Mouse (Mus musculus): Measurements from ENCODE around the gene Patl2. TPM values are rescaled to one million over a fixed set of nuclear protein-coding genes. Genes with fewer than 3 reads are reported as not detected.
A peak's percentile ranks its signal among the peaks of the same experiment; 100 is the strongest.

The Patl2 gene
- total and polyA plus RNA-seq, 2 experiments from 2014 or later = 0.05 TPM; not detected in 1

- Histone ChIP-seq H3K4me1 (ENCODE audit: control insufficient read depth, insufficient read depth) (peaks cover 5% of the 10 kb centered on the region; the same call in 1 of the 2 replicates), H3K36me3 (replicated peaks; ENCODE audit: control insufficient read depth, insufficient read depth, low read length) (peaks cover 30% of the 10 kb centered on the region), H3K4me2 (ENCODE audit: low read depth, low read length) (no peak overlapping the region), H3K9ac (replicated peaks; ENCODE audit: low read depth, low read length) (no peak overlapping the region), H3K9me3 (replicated peaks; ENCODE audit: control insufficient read depth, low read length) (no peaks in the 10 kb centered on the region), H3K27ac (ENCODE audit: low read depth) (no peak overlapping the region), H3K27me3 (ENCODE audit: control insufficient read depth, insufficient read depth, low read length) (no peaks in the 10 kb centered on the region), H3K4me3 (ENCODE audit: low read depth, low read length) (no peak overlapping the region)
- TF ChIP-seq CTCF (IDR thresholded peaks at IDR 0.05; ENCODE audit: low read depth) (no peak), EP300 (IDR thresholded peaks at IDR 0.05; ENCODE audit: low read depth) (no peak)
- no peak for ATAC-seq (ENCODE audit: insufficient read depth, low read depth)
- WGBS = 86% methylated on average over 1 of the region's 1 CpGs
- no peak for DNase-seq (ENCODE audit: low spot score)
Observed at GRCm38 (mm10) chr2:122151221-122151620, 34.8 kb downstream of the Patl2 start.

- Histone ChIP-seq H3K9ac (replicated peaks; ENCODE audit: low read depth, low read length) (no peak overlapping the region), H3K4me1 (ENCODE audit: control insufficient read depth, insufficient read depth) (peaks cover 5% of the 10 kb centered on the region; the same call in 1 of the 2 replicates), H3K27me3 (ENCODE audit: control insufficient read depth, insufficient read depth, low read length) (no peaks in the 10 kb centered on the region), H3K27ac (ENCODE audit: low read depth) (no peak overlapping the region), H3K36me3 (replicated peaks; ENCODE audit: control insufficient read depth, insufficient read depth, low read length) (peaks cover 24% of the 10 kb centered on the region), H3K9me3 (replicated peaks; ENCODE audit: control insufficient read depth, low read length) (no peaks in the 10 kb centered on the region), H3K4me3 (ENCODE audit: low read depth, low read length) (no peak overlapping the region), H3K4me2 (ENCODE audit: low read depth, low read length) (peak overlapping the region; percentile 79; the same call in 1 of the 2 replicates)
- WGBS = 75% methylated on average over 3 of the region's 3 CpGs
- ATAC-seq (ENCODE audit: insufficient read depth, low read depth) (no peak), DNase-seq (ENCODE audit: low spot score) (no peak)
- no peak for TF ChIP-seq CTCF (IDR thresholded peaks at IDR 0.05; ENCODE audit: low read depth)
- no peak for TF ChIP-seq EP300 (IDR thresholded peaks at IDR 0.05; ENCODE audit: low read depth)
Observed at GRCm38 (mm10) chr2:122149716-122150115, 36.3 kb downstream of the Patl2 start.

DNA sequence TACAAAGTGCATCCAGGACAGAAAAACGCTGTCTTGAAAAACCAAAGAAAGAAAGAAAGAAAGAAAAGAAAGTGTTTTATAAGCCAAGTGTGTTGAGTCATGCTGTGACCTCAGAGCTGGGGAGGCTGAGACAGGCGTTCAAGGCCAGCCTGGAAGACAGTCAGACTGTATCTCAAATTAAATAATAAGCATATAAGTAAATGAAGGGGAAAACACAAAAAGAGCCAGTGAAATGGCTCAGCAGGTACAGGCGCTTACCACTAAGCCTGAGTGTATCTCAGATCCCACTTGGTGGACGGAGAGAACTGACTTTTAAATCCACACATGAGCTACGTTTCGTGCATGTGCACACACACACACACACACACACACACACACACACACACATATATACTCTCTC is 36.7 kb downstream of the Patl2 start:
- H3K4me3 ChIP-seq (ENCODE audit: low read depth, low read length) = peak overlapping the region; percentile 76; the same call in 1 of the 2 replicates
- no peaks in the 10 kb centered on the region for H3K9me3 ChIP-seq (replicated peaks; ENCODE audit: control insufficient read depth, low read length)
- WGBS = 89% methylated on average over 6 of the region's 6 CpGs
- DNase-seq (ENCODE audit: low spot score) (no peak), ATAC-seq (ENCODE audit: insufficient read depth, low read depth) (no peak)
- peaks cover 23% of the 10 kb centered on the region for H3K36me3 ChIP-seq (replicated peaks; ENCODE audit: control insufficient read depth, insufficient read depth, low read length)
- H3K27ac ChIP-seq (ENCODE audit: low read depth) = no peak overlapping the region
- H3K4me2 ChIP-seq (ENCODE audit: low read depth, low read length) = peak overlapping the region; percentile 79
- H3K4me1 ChIP-seq (ENCODE audit: control insufficient read depth, insufficient read depth) = peaks cover 5% of the 10 kb centered on the region; the same call in 1 of the 2 replicates
- H3K9ac ChIP-seq (replicated peaks; ENCODE audit: low read depth, low read length) = no peak overlapping the region
- H3K27me3 ChIP-seq (ENCODE audit: control insufficient read depth, insufficient read depth, low read length) = no peaks in the 10 kb centered on the region
- TF ChIP-seq CTCF (IDR thresholded peaks at IDR 0.05; ENCODE audit: low read depth) (no peak), EP300 (IDR thresholded peaks at IDR 0.05; ENCODE audit: low read depth) (no peak)

DNA sequence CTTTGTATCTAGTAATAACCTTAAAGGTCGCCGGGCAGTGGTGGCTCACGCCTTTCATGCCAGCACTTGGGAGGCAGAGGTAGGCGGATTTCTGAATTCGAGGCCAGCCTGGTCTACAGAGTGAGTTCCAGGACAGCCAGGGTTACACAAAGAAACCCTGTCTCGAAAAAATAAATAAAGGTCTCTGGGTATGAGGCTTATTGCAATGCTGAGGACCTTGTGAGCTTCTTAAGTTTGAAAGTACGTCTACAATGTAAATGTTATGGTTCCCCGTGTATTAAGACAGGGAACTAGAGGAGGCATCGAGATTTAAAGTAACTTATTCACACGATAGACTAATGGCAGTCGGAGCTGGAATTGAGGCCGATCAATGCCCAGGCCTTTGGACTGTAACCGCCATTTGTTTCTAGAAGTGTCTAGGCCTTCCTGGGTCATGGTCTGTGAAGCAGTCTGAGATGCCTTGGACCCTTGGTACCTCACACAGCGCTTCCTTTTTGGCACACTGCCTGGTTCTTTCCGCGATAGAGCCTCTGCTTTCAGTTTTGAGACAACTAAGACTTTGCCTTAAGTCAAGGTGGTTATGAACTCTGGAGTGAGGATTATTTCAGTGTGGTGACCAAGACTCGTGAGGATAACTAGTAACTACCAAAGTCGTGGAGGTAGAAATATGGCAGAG is 37.6 kb downstream of the Patl2 start:
- Histone ChIP-seq H3K27me3 (ENCODE audit: control insufficient read depth, insufficient read depth, low read length) (no peaks in the 10 kb centered on the region), H3K4me3 (ENCODE audit: low read depth, low read length) (peak overlapping the region; percentile 76), H3K9me3 (replicated peaks; ENCODE audit: control insufficient read depth, low read length) (no peaks in the 10 kb centered on the region), H3K4me1 (ENCODE audit: control insufficient read depth, insufficient read depth) (peaks cover 5% of the 10 kb centered on the region; the same call in 1 of the 2 replicates), H3K4me2 (ENCODE audit: low read depth, low read length) (peak overlapping the region; percentile 79), H3K27ac (ENCODE audit: low read depth) (peak overlapping the region; percentile 81; the same call in 1 of the 2 replicates), H3K9ac (replicated peaks; ENCODE audit: low read depth, low read length) (peak overlapping the region; percentile 71), H3K36me3 (replicated peaks; ENCODE audit: control insufficient read depth, insufficient read depth, low read length) (peaks cover 20% of the 10 kb centered on the region)
- WGBS = 30% methylated on average over 18 of the region's 18 CpGs
- DNase-seq (ENCODE audit: low spot score) (peak; percentile 71), ATAC-seq (ENCODE audit: insufficient read depth, low read depth) (no peak)
- TF ChIP-seq EP300 (IDR thresholded peaks at IDR 0.05; ENCODE audit: low read depth) (no peak), CTCF (IDR thresholded peaks at IDR 0.05; ENCODE audit: low read depth) (no peak)

GRCm38 (mm10) chr2:122147508-122148241 is 38.3 kb downstream of the Patl2 start, which contains the start of gene B2m:
TSS of gene B2m (plus strand) at chr2:122147686.
- no peak for TF ChIP-seq CTCF (IDR thresholded peaks at IDR 0.05; ENCODE audit: low read depth)
- TF ChIP-seq EP300 (IDR thresholded peaks at IDR 0.05; ENCODE audit: low read depth) = no peak
- Histone ChIP-seq H3K27me3 (ENCODE audit: control insufficient read depth, insufficient read depth, low read length) (no peaks in the 10 kb centered on the region), H3K9ac (replicated peaks; ENCODE audit: low read depth, low read length) (peak within 1 kb of the TSS; percentile 71), H3K27ac (ENCODE audit: low read depth) (peak within 1 kb of the TSS; percentile 81), H3K4me3 (ENCODE audit: low read depth, low read length) (peak within 1 kb of the TSS; percentile 76), H3K9me3 (replicated peaks; ENCODE audit: control insufficient read depth, low read length) (no peaks in the 10 kb centered on the region), H3K4me2 (ENCODE audit: low read depth, low read length) (peak within 1 kb of the TSS; percentile 79), H3K4me1 (ENCODE audit: control insufficient read depth, insufficient read depth) (peaks cover 5% of the 10 kb centered on the region; the same call in 1 of the 2 replicates), H3K36me3 (replicated peaks; ENCODE audit: control insufficient read depth, insufficient read depth, low read length) (peaks cover 14% of the 10 kb centered on the region)
- DNase-seq (ENCODE audit: low spot score) (peak; percentile 99), ATAC-seq (ENCODE audit: insufficient read depth, low read depth) (peak; percentile 98)
- WGBS = under 1% methylated on average over 40 of the region's 40 CpGs

All from heart, postnatal 0 days (tissue).